Mouse (Mus musculus) liver, postnatal 0 days (tissue): ENCODE data around the gene Filip1. TPM values are rescaled to one million over a fixed set of nuclear protein-coding genes. Genes with fewer than 3 reads are reported as not detected.

Experiments
- ATAC-seq: fragments of 200-750 bp; cut with Nextera tagmentation; 2 replicates; pipeline ENCODE4 v1.8.0; 2017; ENCODE audit warnings: mild to moderate bottlenecking, moderate library complexity
- DNase-seq: peaks from one replicate; pipeline ENCODE4 v3.0.0-alpha.2; 2016
- H3K27ac ChIP-seq: fragments of 300-500 bp; sonication (generic); 2 replicates; pipeline ENCODE4 v1.5.1; 2014; ENCODE audit warnings: antibody characterized with exemption, moderate library complexity, mild to moderate bottlenecking, low read depth
- H3K27me3 ChIP-seq: fragments of 300-500 bp; sonication (generic); 2 replicates; pipeline ENCODE4 v1.6.1; 2014; ENCODE audit warnings: low read length, control low read depth, mixed read lengths; ENCODE audit not compliant: insufficient read depth
- H3K36me3 ChIP-seq: fragments of 300-500 bp; sonication (generic); replicated peaks from 2 replicates; pipeline ENCODE4 v1.6.1; 2014; ENCODE audit warnings: mild to moderate bottlenecking, control low read depth, low read length, moderate library complexity, mixed read lengths; ENCODE audit not compliant: insufficient read depth
- H3K4me1 ChIP-seq: fragments of 300-500 bp; sonication (generic); 2 replicates; pipeline ENCODE4 v1.6.1; 2014; ENCODE audit warnings: antibody characterized with exemption, mild to moderate bottlenecking, control low read depth; ENCODE audit not compliant: insufficient read depth
- H3K4me2 ChIP-seq: fragments of 300-500 bp; sonication (generic); 2 replicates; pipeline ENCODE4 v1.6.1; 2014; ENCODE audit warnings: low read depth, mild to moderate bottlenecking, low read length, moderate library complexity, mixed read lengths
- H3K4me3 ChIP-seq: fragments of 300-500 bp; sonication (generic); 2 replicates; pipeline ENCODE4 v1.5.1; 2014; ENCODE audit warnings: low read depth, low read length
- H3K9ac ChIP-seq: fragments of 300-500 bp; sonication (generic); replicated peaks from 2 replicates; pipeline ENCODE4 v1.6.1; 2014; ENCODE audit warnings: mild to moderate bottlenecking, moderate library complexity
- H3K9me3 ChIP-seq: fragments of 300-500 bp; sonication (generic); 2 replicates; pipeline ENCODE4 v1.6.1; 2016; ENCODE audit warnings: mild to moderate bottlenecking, control low read depth, low read length, mixed read lengths
- CTCF ChIP-seq: sonication (generic); IDR thresholded peaks from 2 replicates; pipeline ENCODE4 v1.5.1; 2016; ENCODE audit warnings: antibody characterized with exemption, low read depth
- EP300 ChIP-seq: IDR thresholded peaks from 2 replicates; pipeline ENCODE4 v1.6.1; 2016; ENCODE audit warnings: antibody characterized with exemption, low read depth, mild to moderate bottlenecking
- WGBS: fragments of 180-500 bp; shearing (Covaris S2); extraction: QIAGEN DNeasy Blood & Tissue Kit; methylation state at CpG from one replicate; pipeline ENCODE4 v1.1.7; 2014; ENCODE audit not compliant: insufficient replicate concordance; 5-methylcytosine and 5-hydroxymethylcytosine counted together
- polyA plus RNA-seq: library from polyadenylated mRNA; unstranded; fragments of >200 nt; fragmentation: Nextera tagmentation; extraction: Ambion mirVana; gene quantifications from 2 replicates; pipeline ENCODE4 v1.2.1, GENCODE M21; 2015

The Filip1 gene
- polyA plus RNA-seq, 1 experiment from 2014 or later = 1.2 TPM

- H3K4me2 ChIP-seq = no peak overlapping the region
- TF ChIP-seq CTCF (no peak), EP300 (no peak)
- no peaks in the 10 kb centered on the region for H3K27me3 ChIP-seq
- H3K9me3 ChIP-seq = no peaks in the 10 kb centered on the region
- ATAC-seq = no peak
- no peak for DNase-seq
- H3K4me1 ChIP-seq = 0 out of 2 replicates have a peak, but pooled peaks cover 2% of the 10 kb centered on the region
- no peak overlapping the region for H3K27ac ChIP-seq
- no peaks in the 10 kb centered on the region for H3K36me3 ChIP-seq
- no peak overlapping the region for H3K9ac ChIP-seq
- H3K4me3 ChIP-seq = no peak overlapping the region
- WGBS = 62% methylated on average over 20 of the region's 20 CpGs
These were observed 137.0 kb downstream of the Filip1 start for GRCm38 (mm10) chr9:79875522-79876131.

- H3K4me1 ChIP-seq = peaks cover 9% of the 10 kb centered on the region; the same call in 1 of the 2 replicates
- H3K9ac ChIP-seq = no peak overlapping the region
- H3K4me2 ChIP-seq = no peak overlapping the region
- WGBS = 49% methylated on average over 2 of the region's 2 CpGs
- no peak overlapping the region for H3K4me3 ChIP-seq
- no peak overlapping the region for H3K27ac ChIP-seq
- no peaks in the 10 kb centered on the region for H3K27me3 ChIP-seq
- DNase-seq (no peak), ATAC-seq (no peak)
- H3K9me3 ChIP-seq = no peaks in the 10 kb centered on the region
- H3K36me3 ChIP-seq = no peaks in the 10 kb centered on the region
- no peak for TF ChIP-seq CTCF
- no peak for TF ChIP-seq EP300
These were observed 140.1 kb downstream of the Filip1 start for GRCm38 (mm10) chr9:79872598-79872997.

- no peaks in the 10 kb centered on the region for H3K27me3 ChIP-seq
- no peak overlapping the region for H3K9ac ChIP-seq
- peaks cover 10% of the 10 kb centered on the region; the same call in 1 of the 2 replicates for H3K4me1 ChIP-seq
- no peak overlapping the region for H3K4me3 ChIP-seq
- no peaks in the 10 kb centered on the region for H3K36me3 ChIP-seq
- no peaks in the 10 kb centered on the region for H3K9me3 ChIP-seq
- H3K27ac ChIP-seq = no peak overlapping the region
- H3K4me2 ChIP-seq = peak overlapping the region; percentile 18; the same call in 1 of the 2 replicates
- WGBS = 46% methylated on average over 5 of the region's 5 CpGs
- ATAC-seq (peak; percentile 62), DNase-seq (no peak)
- TF ChIP-seq CTCF (no peak), EP300 (no peak)
These were observed 143.1 kb downstream of the Filip1 start for GRCm38 (mm10) chr9:79869512-79869911.

GRCm38 (mm10) chr9:79865998-79866397 lies 146.7 kb downstream of the Filip1 start:
- Histone ChIP-seq H3K9me3 (no peaks in the 10 kb centered on the region), H3K27ac (no peak overlapping the region), H3K4me1 (peaks cover 10% of the 10 kb centered on the region; the same call in 1 of the 2 replicates), H3K27me3 (no peaks in the 10 kb centered on the region), H3K4me3 (no peak overlapping the region), H3K36me3 (no peaks in the 10 kb centered on the region), H3K4me2 (no peak overlapping the region), H3K9ac (no peak overlapping the region)
- DNase-seq = no peak
- TF ChIP-seq EP300 (no peak), CTCF (peak; percentile 40)
- 68% methylated on average over 7 of the region's 7 CpGs for WGBS
- ATAC-seq = no peak

- WGBS = 55% methylated on average over 6 of the region's 6 CpGs
- Histone ChIP-seq H3K4me1 (peaks cover under 1% of the 10 kb centered on the region; the same call in 1 of the 2 replicates), H3K9me3 (no peaks in the 10 kb centered on the region), H3K4me3 (no peak overlapping the region), H3K27ac (no peak overlapping the region), H3K9ac (no peak overlapping the region), H3K36me3 (no peaks in the 10 kb centered on the region), H3K27me3 (no peaks in the 10 kb centered on the region), H3K4me2 (no peak overlapping the region)
- DNase-seq (no peak), ATAC-seq (no peak)
- TF ChIP-seq CTCF = no peak
- TF ChIP-seq EP300 = no peak
These were observed 150.1 kb downstream of the Filip1 start for GRCm38 (mm10) chr9:79862544-79862943.

- Histone ChIP-seq H3K27me3 (no peaks in the 10 kb centered on the region), H3K4me1 (no peaks in the 10 kb centered on the region), H3K4me3 (no peak overlapping the region), H3K9ac (no peak overlapping the region), H3K27ac (no peak overlapping the region), H3K4me2 (no peak overlapping the region), H3K36me3 (no peaks in the 10 kb centered on the region), H3K9me3 (no peaks in the 10 kb centered on the region)
- ATAC-seq = no peak
- DNase-seq = no peak
- no peak for TF ChIP-seq EP300
These were observed 165.6 kb downstream of the Filip1 start for GRCm38 (mm10) chr9:79847099-79847498.
